Mouse (Mus musculus) 3T3-L1 (cell line): ENCODE results near the gene Ccnb2.

Source experiments
- DNase-seq: peaks from one replicate; pipeline ENCODE4 v3.0.0-alpha.2; 2015; ENCODE audit warnings: low read depth, low spot score

Gene Ccnb2

DNA sequence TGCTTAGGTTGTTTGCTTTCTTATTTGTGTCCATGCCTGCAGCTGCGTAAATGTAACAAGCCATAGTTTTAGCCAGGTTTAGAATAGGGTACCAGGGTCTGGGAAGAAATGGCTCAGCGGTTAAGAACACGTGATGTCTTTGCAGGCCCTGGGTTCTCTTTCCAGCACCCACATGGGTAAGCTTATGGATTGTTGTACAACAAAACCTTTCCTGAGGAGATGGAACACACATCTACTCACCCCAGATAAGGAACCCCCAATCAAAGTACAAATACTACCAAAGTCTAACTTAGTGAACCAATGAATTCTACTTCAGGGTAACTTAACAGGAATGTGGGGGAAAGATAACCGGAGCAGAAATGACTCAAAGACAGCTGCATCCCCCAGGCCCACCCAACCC is 36.9 kb downstream of the Ccnb2 start:
- no peak for DNase-seq

- DNase-seq: no peak
Observed at GRCm38 (mm10) chr9:70383750-70384149, 37.6 kb downstream of the Ccnb2 start.

GRCm38 (mm10) chr9:70382091-70382490 is 39.3 kb downstream of the Ccnb2 start:
- no peak for DNase-seq

GRCm38 (mm10) chr9:70379502-70380467 is 41.6 kb downstream of the Ccnb2 start:
- DNase-seq: no peak

GRCm38 (mm10) chr9:70371638-70372037 is 49.7 kb downstream of the Ccnb2 start:
- no peak for DNase-seq

DNA sequence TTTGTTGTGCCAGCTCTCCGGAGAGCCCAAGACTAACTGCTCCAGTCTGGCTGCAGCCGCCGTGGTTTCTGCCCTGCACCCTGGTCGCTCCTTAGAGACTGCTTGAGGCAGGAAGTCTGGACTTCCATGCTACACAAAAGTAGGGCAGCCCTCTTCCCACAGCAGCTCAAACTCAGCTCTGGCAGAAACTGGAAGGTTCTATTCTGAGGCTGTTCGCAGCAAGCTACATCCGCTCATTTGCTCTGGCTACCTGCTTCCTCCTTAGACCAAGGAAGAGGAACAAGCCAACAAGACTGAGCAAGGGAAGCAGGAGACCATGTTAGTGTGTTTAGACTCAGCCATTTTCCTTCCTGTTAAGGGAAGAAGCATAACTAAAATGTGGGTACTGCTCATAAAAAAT is 54.4 kb downstream of the Ccnb2 start:
- DNase-seq: no peak

- DNase-seq: no peak
Observed at GRCm38 (mm10) chr9:70365915-70366314, 55.4 kb downstream of the Ccnb2 start.

GRCm38 (mm10) chr9:70364741-70365140 is 56.6 kb downstream of the Ccnb2 start:
- DNase-seq: no peak

DNA sequence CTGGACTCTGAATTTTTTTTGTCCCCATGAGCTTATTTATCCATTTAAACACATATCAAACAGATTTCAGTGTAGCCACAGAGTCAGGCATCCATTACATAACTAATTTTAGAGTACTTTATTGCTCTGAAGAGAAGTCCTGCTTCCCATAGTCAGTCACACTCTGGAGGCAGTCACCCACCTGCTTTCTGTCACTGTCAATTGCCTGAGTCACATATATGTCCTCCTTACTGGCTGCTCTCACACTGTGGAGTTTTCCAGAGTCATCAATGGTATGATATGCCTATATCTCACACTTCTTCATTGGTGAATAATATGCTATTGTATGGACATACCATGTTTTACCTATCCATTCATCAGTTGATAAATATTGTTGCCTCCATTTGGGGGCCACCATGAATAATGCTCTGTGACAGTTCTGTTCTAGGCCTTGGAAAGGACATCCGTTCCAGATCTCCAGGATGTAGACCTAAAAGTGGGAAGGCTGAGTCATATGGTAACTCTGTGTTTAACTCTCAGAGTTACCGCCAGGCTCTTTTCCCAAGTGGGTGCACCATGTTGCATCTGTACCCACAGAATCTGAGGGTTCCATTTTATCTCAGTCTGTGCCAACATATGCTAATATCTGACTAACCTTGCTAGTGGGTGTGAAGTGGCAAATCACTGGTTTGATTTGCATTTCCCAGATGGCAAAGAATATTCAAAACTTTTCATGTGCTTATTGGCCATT is 61.8 kb downstream of the Ccnb2 start:
- DNase-seq: no peak
